Mouse (Mus musculus): Measurements from ENCODE around the gene Olfr362.
"Not testable (repeated sequence)": the region's sequence is repeated elsewhere in the genome, so short reads cannot be mapped to it uniquely, and the experiment has no call there.

The Olfr362 gene

GRCm38 (mm10) chr2:37117810-37118209 is at the start of gene Olfr362:
Gene Olfr362, minus strand, starts transcription at chr2:37117910.
- DNase-seq, result no peak

- DNase-seq, result no peak
Observed at GRCm38 (mm10) chr2:37139022-37139421, 21.3 kb upstream of the Olfr362 start, which contains the start of gene Olfr364-ps1. Gene Olfr364-ps1, plus strand, starts transcription at chr2:37139322.

GRCm38 (mm10) chr2:37089190-37089589 is 28.5 kb downstream of the Olfr362 start, which contains the start of gene Olfr361:
Gene Olfr361, minus strand, starts transcription at chr2:37089290.
- DNase-seq, result not testable (repeated sequence)

- DNase-seq, result no peak
Observed at GRCm38 (mm10) chr2:37065446-37065845, 52.3 kb downstream of the Olfr362 start, which contains the start of gene Olfr360. Gene Olfr360, plus strand, starts transcription at chr2:37065746.

Data from cerebellum, adult 8-10 months (tissue).